Mouse (Mus musculus) thymus, postnatal 36 days (tissue): ENCODE data around the gene Skint6.
"Not testable (repeated sequence)": the region's sequence is repeated elsewhere in the genome, so short reads cannot be mapped to it uniquely, and the experiment has no call there.

Experiments used
- DNase-seq, 2 experiments: peaks; one replicate each; pipeline ENCODE4 v3.0.0; 2022; ENCODE audit warnings: mixed read lengths in 2 of 2

The Skint6 gene

DNA sequence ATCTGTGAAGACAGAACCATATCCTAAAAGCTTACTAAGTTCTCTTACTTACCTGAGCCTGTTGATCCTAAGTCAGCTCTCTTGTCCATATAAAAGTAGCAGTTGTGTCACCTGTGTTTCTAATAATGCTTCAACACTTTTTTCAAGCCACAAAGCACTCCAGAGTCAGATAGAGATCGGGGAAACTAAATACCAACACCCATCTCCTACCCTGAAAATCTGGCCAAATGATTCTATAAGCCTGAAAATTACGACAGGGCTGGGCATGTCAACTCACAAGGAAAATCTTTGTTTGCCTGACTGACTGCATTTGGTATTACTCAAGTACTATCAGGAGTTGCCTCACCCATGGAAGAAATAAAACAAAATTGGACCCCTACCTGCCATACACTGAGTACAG is at the start of gene Skint6:
Skint6 (minus strand) TSS at position 101 of the 400 bp plus-strand sequence.
- no peak for DNase-seq

GRCm38 (mm10) chr4:113320911-113321310 is 34.1 kb upstream of the Skint6 start:
- no peak for DNase-seq

- DNase-seq = no peak
Measured at GRCm38 (mm10) chr4:113301773-113302473, 15.2 kb upstream of the Skint6 start.

DNA sequence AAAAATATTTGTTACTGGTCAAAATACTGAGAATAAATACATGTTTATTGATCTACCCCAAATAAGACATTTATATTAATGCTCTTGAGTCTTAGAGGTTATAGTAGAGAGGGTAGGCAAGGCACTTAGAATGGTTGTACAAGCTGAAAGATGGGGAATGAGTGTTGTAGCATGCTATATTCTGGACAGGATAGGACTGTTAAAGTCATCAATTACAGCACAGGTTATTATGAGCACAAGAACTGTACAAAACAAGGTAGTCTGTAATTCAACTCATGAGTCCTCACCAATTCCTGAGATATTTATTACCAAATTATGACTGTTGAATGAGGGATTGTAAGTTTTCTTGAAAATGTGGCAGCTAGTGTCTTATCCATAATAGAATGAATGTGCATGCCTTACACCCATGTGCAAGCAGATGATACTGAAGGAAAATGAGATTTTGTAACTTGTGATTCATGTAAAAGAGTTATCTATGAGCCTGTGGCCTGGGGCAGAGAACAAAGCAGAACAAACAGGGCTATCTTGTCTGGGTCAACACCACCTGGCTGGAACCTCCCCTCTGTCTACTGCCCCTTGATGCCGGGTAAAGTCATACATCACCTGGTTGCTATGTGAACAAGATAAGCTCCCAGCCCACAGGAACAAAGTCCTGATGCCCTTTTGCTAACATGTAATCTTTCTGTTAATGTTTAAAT is 23.3 kb downstream of the Skint6 start:
- no peak for DNase-seq

- DNase-seq = no peak
Measured at GRCm38 (mm10) chr4:113245808-113246207, 41.0 kb downstream of the Skint6 start.

DNA sequence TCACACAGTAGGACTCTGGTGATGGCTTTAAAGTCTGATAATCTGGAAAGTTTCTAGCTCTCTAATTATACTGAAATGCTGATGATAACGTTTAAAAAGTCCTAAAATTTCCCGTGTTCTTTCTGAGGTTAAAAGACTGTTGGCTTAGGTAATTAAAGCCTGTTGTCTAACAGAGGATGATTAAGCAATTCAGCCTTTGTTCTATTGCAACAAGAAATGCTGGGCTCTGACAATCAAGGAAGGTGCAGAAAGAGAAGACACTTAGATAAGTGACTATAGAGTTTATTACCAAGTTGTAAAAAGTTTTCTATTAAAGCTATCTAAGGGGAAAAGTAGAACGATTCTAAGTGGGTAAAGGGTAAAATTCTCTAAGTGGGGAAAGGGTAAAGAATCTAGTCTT is 219.2 kb downstream of the Skint6 start:
- no peak for DNase-seq

DNA sequence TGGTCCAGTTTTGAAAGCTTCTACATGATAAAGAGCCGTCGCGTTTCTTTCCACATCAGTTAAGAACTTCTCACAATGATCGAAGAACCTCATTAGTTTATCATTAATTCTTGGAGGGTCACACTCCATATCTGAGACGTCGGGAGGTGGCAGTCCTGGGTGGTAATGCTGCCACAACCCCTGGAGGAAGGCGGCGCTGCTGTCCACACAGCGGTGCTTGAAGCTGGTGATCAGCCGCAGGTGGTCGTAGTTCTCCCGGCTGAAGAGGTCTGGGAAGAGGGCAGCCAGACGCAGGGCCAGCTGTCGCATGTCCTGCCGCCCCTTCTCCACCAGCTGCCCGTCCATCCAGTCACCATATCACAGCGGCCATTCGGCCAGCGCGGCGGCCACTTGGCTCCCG is 307.6 kb downstream of the Skint6 start:
- not testable (repeated sequence) for DNase-seq

DNA sequence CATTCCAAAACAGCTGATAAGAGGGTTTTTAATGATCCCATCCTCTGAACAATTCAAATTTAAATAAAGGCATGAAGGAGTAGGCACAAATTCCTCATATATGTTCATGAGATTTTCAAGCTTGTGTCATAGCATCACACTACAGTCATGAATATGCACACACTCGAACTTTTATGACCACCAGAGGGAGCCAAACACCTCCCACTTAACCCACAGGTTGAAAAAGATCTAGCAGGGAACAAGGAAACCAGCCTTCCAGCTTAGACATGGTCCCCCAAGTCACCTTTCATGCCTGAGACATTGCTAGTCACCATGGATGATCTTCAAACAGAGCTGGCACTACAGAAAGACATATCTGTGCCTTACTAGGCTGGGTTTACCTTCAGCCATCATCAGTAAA is 496.1 kb downstream of the Skint6 start:
- DNase-seq = no peak

GRCm38 (mm10) chr4:112774766-112775165 is 512.0 kb downstream of the Skint6 start, which contains the start of gene Skint10:
Gene Skint10, minus strand, starts transcription at chr4:112774866.
- no peak for DNase-seq
